Mouse (Mus musculus) brain, embryonic 14.5 days (tissue): ENCODE measurements around the gene Dnajc16.

Experiments used
- CTCF ChIP-seq: fragments of 200-500 bp; IDR thresholded peaks from 2 replicates; pipeline ENCODE4 v1.5.1; 2012; ENCODE audit warnings: inconsistent platforms, mild to moderate bottlenecking, moderate library complexity, borderline replicate concordance; ENCODE audit not compliant: insufficient read depth, insufficient read length; ENCODE audit errors: extremely low read depth
- POLR2A ChIP-seq: fragments of 200-500 bp; IDR thresholded peaks from 2 replicates; pipeline ENCODE4 v1.6.1; 2012; ENCODE audit warnings: mild to moderate bottlenecking, inconsistent platforms, borderline replicate concordance; ENCODE audit not compliant: poor library complexity, insufficient read depth, insufficient read length, severe bottlenecking; ENCODE audit errors: extremely low read depth

- TF ChIP-seq CTCF (no peak), POLR2A (no peak)
These were observed 43.9 kb upstream of the Dnajc16 start for GRCm38 (mm10) chr4:141834536-141835095.
